Comparison of ENCODE assay signal across 10 mouse cellular contexts in the genomic region with DNA sequence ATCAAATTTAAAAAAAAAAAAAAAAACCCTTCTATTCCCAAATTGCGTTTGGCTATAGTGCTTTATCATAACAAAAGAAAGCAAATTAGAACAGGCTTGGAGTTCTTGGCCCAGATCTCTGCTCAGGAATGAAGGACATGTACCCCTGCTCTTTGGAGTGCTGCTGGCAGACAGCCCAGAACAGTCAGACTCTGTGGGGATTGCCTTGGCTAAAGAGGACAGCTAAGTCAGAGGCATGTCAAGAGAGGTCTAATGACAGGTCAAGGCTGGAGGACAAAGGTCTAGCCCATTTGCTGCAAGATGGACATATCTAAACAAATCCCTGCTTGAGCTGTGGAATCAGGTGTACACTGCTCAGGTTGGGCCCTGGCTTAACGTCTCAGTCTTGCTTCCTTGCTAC. TPM values are rescaled to one million over a fixed set of nuclear protein-coding genes. Genes with fewer than 3 reads are reported as not detected.
DNase-seq lines count a peak whose midpoint lies in the region; ATAC-seq lines count a peak whose summit lies in the region.
"Had no signal": no experiment of that assay in that cellular context is flagged by ENCODE, and none has a peak within 500 bp of the region (broad histone marks: within the 10 kb centered on the region; RNA-seq: fewer than 3 reads in every experiment).

No protein-coding gene starts in this region.

- H3K27ac ChIP-seq in kidney, embryonic 16.5 days (ENCODE audit: low read length): no peak overlapping the region
- H3K27ac ChIP-seq: limb, embryonic 15.5 days had no signal

- no peak overlapping the region for H3K4me3 ChIP-seq in kidney, embryonic 16.5 days (ENCODE audit: low read length)
- H3K4me3 ChIP-seq: erythroblast, embryonic 14.5 days; limb, embryonic 15.5 days had no signal

- H3K9me3 ChIP-seq in kidney, embryonic 16.5 days (ENCODE audit: low read length): peaks cover 5% of the 10 kb centered on the region; the same call in 1 of the 2 replicates
- H3K9me3 ChIP-seq: limb, embryonic 15.5 days had no signal

- no peak overlapping the region for H3K9ac ChIP-seq in kidney, embryonic 16.5 days (replicated peaks; ENCODE audit: low read length)
- H3K9ac ChIP-seq: limb, embryonic 15.5 days had no signal

- no peaks in the 10 kb centered on the region for H3K36me3 ChIP-seq in kidney, embryonic 16.5 days (ENCODE audit: insufficient read depth, low read length)
- H3K36me3 ChIP-seq: limb, embryonic 15.5 days had no signal

- ATAC-seq in kidney, embryonic 16.5 days (ENCODE audit: low FRiP score, low TSS enrichment): peak; percentile 77

- intact Hi-C loops in left cerebral cortex, postnatal 14 days (cut with DNase I): no loop called here

- H3K4me2 ChIP-seq in kidney, embryonic 16.5 days (replicated peaks; ENCODE audit: low read depth, low read length): no peak overlapping the region
- H3K4me2 ChIP-seq: limb, embryonic 15.5 days had no signal

- WGBS in kidney, embryonic 16.5 days: 35% methylated on average over 2 of the region's 2 CpGs

- DNase-seq in cerebellum, postnatal 14 days: peak; percentile 51 to 57
- DNase-seq in cerebellum, adult 11 months: no peak
- peak; percentile 65 for DNase-seq in 3T3-L1 (ENCODE audit: low read depth, low spot score)
- peak; percentile 81 to 86 for DNase-seq in heart, adult 18-20 months
- no peak for DNase-seq in layer of hippocampus, postnatal 14 days (ENCODE audit: low spot score in 2 of 2)
- DNase-seq in left cerebral cortex, postnatal 14 days (ENCODE audit: low spot score in 2 of 2): no peak
- DNase-seq in right cerebral cortex, postnatal 14 days: no peak

- no peaks in the 10 kb centered on the region for H3K4me1 ChIP-seq in kidney, embryonic 16.5 days (ENCODE audit: insufficient read depth, low read length)
- H3K4me1 ChIP-seq: limb, embryonic 15.5 days had no signal

- no peaks in the 10 kb centered on the region for H3K27me3 ChIP-seq in kidney, embryonic 16.5 days (ENCODE audit: insufficient read depth, low read length)
- H3K27me3 ChIP-seq: limb, embryonic 15.5 days had no signal

RNA-seq across cellular contexts. Expression of a gene that starts 20.6 kb away (rescaled TPM):
- total RNA-seq in heart, adult 18-20 months (2021): 100 to 1,000 TPM; 149 to 156 TPM
- 56.6 and 62.4 TPM in 2 replicates for polyA plus RNA-seq in kidney, embryonic 16.5 days (2015; fragmentation: Nextera tagmentation; extraction: Ambion mirVana)
- 10 to 100 TPM; 60.1 to 60.7 TPM for total RNA-seq in layer of hippocampus, postnatal 14 days (2021)
- 10 to 100 TPM; 40.7 to 45.2 TPM for total RNA-seq in left cerebral cortex, postnatal 14 days (2021)

Comparison
In these comparisons a context has a peak if more than half of its experiments do, and no peak if none do; other contexts are left out.
1. DNase-seq: peak in cerebellum, postnatal 14 days (2 of 2), 3T3-L1 (single experiment) and heart, adult 18-20 months (2 of 2); none in cerebellum, adult 11 months (single experiment), layer of hippocampus, postnatal 14 days (0 of 2), left cerebral cortex, postnatal 14 days (0 of 2) and right cerebral cortex, postnatal 14 days (single experiment).